Mouse (Mus musculus) gastrocnemius, adult 18-20 months (tissue): ENCODE results near the gene Skp1a. TPM values are rescaled to one million over a fixed set of nuclear protein-coding genes. Genes with fewer than 3 reads are reported as not detected.

Source experiments
- DNase-seq: peaks from one replicate; pipeline ENCODE4 v3.0.0; 2021; ENCODE audit warnings: low spot score
- total RNA-seq, 2 experiments: library from RNA; stranded (reverse); gene quantifications; 2 replicates each; pipeline ENCODE4 v1.2.3; 2021

Skp1a gene
- total RNA-seq, 2 experiments from 2014 or later = 289 to 291 TPM

GRCm38 (mm10) chr11:52253674-52254375 is 22.0 kb downstream of the Skp1a start:
- peak; percentile 73 for DNase-seq

GRCm38 (mm10) chr11:52255077-52255476 is 23.3 kb downstream of the Skp1a start:
- DNase-seq = no peak

- no peak for DNase-seq
Measured at GRCm38 (mm10) chr11:52257376-52257775, 25.6 kb downstream of the Skp1a start.

- DNase-seq = no peak
Measured at GRCm38 (mm10) chr11:52258711-52259110, 26.9 kb downstream of the Skp1a start.

GRCm38 (mm10) chr11:52260878-52261277 is 29.1 kb downstream of the Skp1a start:
- no peak for DNase-seq

- DNase-seq = peak; percentile 42
Measured at GRCm38 (mm10) chr11:52261937-52262336, 30.1 kb downstream of the Skp1a start.

- no peak for DNase-seq
Measured at GRCm38 (mm10) chr11:52262338-52262737, 30.5 kb downstream of the Skp1a start.

GRCm38 (mm10) chr11:52264871-52265270 is 33.1 kb downstream of the Skp1a start:
- no peak for DNase-seq

GRCm38 (mm10) chr11:52265616-52266307 is 34.0 kb downstream of the Skp1a start:
- no peak for DNase-seq

- no peak for DNase-seq
Measured at GRCm38 (mm10) chr11:52267271-52267670, 35.5 kb downstream of the Skp1a start.

- DNase-seq = no peak
Measured at GRCm38 (mm10) chr11:52268104-52268835, 36.5 kb downstream of the Skp1a start.

- DNase-seq = no peak
Measured at GRCm38 (mm10) chr11:52269841-52270240, 38.0 kb downstream of the Skp1a start.

GRCm38 (mm10) chr11:52271765-52272495 is 40.1 kb downstream of the Skp1a start:
- no peak for DNase-seq

GRCm38 (mm10) chr11:52272619-52273018 is 40.8 kb downstream of the Skp1a start:
- DNase-seq = no peak

- no peak for DNase-seq
Measured at GRCm38 (mm10) chr11:52273183-52273941, 41.6 kb downstream of the Skp1a start.

- DNase-seq = no peak
Measured at GRCm38 (mm10) chr11:52273942-52274330, 42.1 kb downstream of the Skp1a start.

GRCm38 (mm10) chr11:52274456-52275112 is 42.8 kb downstream of the Skp1a start:
- no peak for DNase-seq

GRCm38 (mm10) chr11:52275366-52275765 is 43.6 kb downstream of the Skp1a start:
- no peak for DNase-seq

- DNase-seq = no peak
Measured at GRCm38 (mm10) chr11:52275774-52276555, 44.2 kb downstream of the Skp1a start.
